Mouse (Mus musculus): ENCODE measurements around the gene Cbx7. TPM values are rescaled to one million over a fixed set of nuclear protein-coding genes. Genes with fewer than 3 reads are reported as not detected.

The Cbx7 gene
- total RNA-seq, 2 experiments from 2014 or later = 12.1 to 21.0 TPM

DNA sequence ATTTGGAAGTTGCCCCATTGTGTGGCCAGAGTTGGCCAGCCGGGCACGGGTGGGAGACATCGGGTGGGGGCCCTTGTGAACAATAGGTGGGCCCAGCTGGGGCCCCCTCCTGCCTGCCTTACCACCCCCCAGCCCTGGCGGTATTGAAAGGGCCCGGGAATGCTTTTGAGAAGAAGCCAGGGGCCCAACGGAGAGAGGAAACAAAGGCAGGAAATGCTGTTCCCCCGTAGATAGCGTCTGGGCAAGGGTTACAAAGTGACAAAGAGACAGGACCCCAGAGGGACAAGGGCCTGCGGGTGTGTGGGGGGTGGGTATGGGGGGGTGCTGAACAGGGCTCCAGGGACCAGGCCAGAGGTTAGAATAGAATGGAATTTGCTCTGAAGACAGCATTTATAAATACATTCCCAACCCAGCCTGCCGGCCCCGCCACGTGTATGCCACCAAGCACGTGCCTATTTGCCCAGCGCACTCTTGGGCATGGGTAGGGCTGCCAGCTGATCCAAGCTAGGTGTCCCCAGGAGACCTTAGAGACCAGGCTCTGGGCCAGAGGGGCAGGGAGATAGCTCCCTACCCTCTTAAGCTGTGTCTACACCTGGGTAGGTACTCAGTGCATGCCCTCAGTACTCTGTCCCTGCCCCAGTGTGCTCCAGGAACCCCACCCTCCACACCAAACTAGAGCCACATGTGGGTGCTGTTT is 33.9 kb upstream of the Cbx7 start:
- ATAC-seq (replicated peaks; ENCODE audit: low FRiP score, poor library complexity, severe bottlenecking) = no peak

- no peak for ATAC-seq (replicated peaks; ENCODE audit: low FRiP score, poor library complexity, severe bottlenecking)
These were observed 32.7 kb upstream of the Cbx7 start for GRCm38 (mm10) chr15:80003581-80003980.

- ATAC-seq (replicated peaks; ENCODE audit: low FRiP score, poor library complexity, severe bottlenecking) = no peak
These were observed 30.7 kb upstream of the Cbx7 start for GRCm38 (mm10) chr15:80001601-80002000.

DNA sequence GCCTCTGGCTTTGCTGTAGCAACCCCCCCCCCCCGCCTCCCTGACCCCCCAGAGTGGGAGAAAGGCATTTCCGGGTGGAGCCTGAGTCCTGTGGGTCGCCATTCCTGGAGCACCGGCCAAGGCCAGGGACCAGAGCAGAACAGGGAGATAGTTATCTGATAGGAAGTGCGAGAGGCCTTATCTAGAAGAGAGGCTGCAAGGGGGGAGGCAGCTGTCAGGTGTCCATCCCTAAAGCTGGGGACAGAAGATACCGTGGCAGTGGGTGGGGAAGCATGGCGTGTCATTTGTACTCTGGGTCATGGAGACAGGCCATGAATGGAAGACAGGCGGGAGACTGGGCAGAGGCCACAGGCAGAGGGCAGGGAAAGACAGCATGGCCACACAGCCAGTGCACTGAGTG is 29.8 kb upstream of the Cbx7 start:
- no peak for ATAC-seq (replicated peaks; ENCODE audit: low FRiP score, poor library complexity, severe bottlenecking)

DNA sequence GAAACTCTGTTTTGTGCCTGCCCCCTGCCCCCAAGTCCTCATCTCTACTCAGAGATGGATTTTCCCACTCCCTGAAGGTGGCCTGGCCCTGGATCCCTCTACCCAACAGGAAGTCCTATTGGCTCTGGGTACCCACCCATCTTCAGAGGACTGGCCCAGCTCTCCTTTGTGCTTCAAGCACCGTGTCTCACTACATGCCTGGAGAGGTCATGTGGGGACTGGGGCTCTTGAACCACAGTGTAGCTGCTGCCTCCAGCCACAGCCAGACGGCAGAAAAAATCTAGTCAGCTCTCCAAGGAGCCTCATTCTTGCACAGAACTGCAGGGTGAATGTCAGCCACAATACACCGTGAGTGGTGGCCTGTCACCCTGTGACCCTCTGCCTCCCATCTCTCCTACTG is 27.1 kb upstream of the Cbx7 start:
- ATAC-seq (replicated peaks; ENCODE audit: low FRiP score, poor library complexity, severe bottlenecking) = no peak

DNA sequence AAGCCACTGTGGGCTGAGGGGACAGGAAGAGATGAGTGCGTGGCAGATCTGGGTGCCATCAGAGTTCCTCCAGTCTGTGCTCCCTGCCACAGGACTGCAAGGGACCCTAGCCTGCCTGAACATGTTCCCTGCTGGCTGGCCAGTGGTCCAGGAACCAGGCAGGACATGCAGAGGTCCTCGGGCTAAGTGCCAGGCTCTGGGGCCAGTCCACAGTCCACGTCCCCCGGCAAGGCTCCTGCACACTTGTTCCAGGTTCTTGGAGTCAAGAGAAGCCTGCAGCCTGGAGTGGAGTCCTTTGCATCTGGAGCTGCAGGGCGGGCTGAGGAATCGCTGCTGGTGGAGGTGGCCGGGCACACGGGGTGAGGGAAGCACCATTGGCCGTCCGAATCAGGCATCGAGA is 25.9 kb upstream of the Cbx7 start:
- no peak for ATAC-seq (replicated peaks; ENCODE audit: low FRiP score, poor library complexity, severe bottlenecking)

DNA sequence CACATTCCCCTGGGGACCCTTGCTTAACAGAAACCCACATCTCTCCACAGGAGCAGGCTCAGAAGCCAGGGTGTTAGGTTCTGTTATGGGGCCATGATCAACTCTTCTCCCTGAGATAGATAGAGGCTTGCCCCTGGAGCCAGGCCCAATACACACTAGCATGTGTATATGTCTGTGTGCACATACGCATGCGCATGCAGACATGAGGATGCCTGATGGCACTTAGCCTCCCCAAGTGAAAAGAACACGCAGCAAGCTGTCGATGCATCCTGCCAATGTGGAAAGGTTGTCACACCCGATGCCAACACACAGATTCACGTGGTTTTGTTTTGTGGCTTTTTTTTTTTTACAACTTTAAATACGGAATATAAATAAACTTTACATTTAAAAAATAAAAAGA is 24.6 kb upstream of the Cbx7 start:
- ATAC-seq (replicated peaks; ENCODE audit: low FRiP score, poor library complexity, severe bottlenecking) = no peak

DNA sequence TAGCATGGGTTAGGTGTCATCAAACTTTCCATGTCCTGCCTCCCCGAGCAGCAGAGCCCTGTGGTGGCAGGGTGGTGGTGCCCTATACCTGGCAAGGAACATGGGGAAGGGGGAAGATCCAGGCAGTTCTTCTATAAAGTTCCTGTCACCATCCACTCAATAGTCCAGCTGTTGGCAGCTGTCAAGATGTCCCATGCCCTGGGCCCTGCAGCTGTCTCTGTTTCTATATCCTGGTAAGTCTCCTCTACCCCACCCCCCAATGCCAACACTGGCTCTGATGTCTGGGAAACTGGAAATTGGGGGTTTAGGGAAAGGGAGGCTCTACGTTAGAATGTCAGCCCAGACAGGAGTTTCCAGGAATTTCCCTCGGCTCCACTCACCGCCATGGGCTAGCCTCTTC is 23.6 kb upstream of the Cbx7 start:
- no peak for ATAC-seq (replicated peaks; ENCODE audit: low FRiP score, poor library complexity, severe bottlenecking)

GRCm38 (mm10) chr15:79986182-79986581 is 15.3 kb upstream of the Cbx7 start:
- ATAC-seq (replicated peaks; ENCODE audit: low FRiP score, poor library complexity, severe bottlenecking) = no peak

DNA sequence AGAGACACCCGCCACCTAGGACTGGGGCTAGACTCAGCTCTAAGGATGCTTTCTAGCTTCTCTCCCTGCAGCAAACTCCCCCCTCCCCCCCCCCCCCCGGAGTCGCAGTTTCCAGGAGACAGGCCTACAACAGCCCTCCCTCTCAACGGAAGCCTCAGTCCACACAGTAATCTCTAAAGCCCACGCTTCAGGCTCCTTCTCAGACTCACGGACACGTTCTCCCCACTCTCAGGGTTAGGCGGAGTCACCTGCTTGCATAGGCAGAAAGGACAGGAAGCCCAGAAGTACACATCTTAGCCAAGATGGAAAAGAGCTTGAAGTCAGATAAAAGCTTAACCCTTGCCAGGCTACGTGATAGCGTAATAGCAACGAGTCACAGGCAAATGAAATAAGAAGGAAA is 14.6 kb upstream of the Cbx7 start:
- no peak for ATAC-seq (replicated peaks; ENCODE audit: low FRiP score, poor library complexity, severe bottlenecking)

DNA sequence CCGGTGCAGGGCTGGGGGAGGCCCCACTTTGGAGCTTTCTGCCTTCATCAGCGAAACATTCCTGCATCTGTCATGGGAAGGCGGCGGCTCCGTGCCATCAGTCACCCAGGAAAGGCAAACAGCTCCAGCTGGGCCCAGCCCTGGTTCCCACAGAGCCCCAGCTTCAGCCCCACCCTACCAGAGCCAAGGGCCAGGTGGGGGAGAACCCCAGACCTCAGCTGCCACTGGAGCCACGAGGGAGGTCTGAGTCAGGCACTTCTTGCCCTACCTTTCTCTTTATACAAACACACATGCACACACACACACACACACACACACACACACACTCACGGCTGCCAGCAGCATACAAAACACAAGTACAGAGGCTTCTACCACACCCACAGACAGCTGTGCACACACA is 13.2 kb upstream of the Cbx7 start:
- no peak for ATAC-seq (replicated peaks; ENCODE audit: low FRiP score, poor library complexity, severe bottlenecking)

DNA sequence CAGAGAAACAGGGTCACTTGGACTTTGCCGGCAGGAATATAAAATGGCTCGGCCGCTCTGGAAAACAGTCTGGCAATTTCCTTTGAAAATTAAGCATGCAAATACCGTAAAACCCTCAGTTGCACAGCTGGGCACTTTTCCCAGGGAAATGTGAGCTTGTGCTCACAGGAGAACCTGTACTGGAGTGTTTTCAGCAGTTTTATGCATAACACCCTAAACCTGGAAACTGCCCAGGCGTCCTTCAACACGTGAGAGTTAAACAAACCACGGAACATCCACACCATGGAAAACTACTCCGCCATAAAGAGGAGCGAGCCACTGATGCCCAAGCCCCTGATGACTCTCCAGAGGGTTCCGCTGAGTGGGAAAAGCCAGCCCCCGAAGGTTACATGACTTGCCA is 9.8 kb upstream of the Cbx7 start:
- no peak for ATAC-seq (replicated peaks; ENCODE audit: low FRiP score, poor library complexity, severe bottlenecking)

GRCm38 (mm10) chr15:79972186-79972585 is 1.3 kb upstream of the Cbx7 start:
- no peak for ATAC-seq (replicated peaks; ENCODE audit: low FRiP score, poor library complexity, severe bottlenecking)

GRCm38 (mm10) chr15:79970491-79970890 is 428 bp downstream of the Cbx7 start:
- ATAC-seq (replicated peaks; ENCODE audit: low FRiP score, poor library complexity, severe bottlenecking) = no peak

DNA sequence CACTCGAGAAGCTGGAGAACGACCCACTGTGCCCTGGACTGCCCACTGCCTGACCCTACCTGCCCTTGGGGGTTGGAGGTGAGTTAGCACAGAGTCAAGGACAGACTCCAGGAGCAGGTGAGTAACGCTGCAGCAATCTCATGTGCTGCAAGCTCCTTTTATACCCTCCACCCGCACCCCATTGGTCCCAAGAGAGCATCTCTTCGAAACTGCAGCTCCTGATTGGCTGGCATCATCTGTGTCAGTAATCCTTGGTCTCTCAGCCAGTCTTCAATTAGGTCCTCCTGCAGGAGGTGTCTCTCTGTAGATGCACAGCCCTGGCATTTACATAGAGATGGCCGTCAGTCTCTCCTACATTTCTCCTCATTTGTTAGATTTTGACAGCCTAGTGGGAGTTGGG is 3.6 kb downstream of the Cbx7 start:
- ATAC-seq (replicated peaks; ENCODE audit: low FRiP score, poor library complexity, severe bottlenecking) = no peak

DNA sequence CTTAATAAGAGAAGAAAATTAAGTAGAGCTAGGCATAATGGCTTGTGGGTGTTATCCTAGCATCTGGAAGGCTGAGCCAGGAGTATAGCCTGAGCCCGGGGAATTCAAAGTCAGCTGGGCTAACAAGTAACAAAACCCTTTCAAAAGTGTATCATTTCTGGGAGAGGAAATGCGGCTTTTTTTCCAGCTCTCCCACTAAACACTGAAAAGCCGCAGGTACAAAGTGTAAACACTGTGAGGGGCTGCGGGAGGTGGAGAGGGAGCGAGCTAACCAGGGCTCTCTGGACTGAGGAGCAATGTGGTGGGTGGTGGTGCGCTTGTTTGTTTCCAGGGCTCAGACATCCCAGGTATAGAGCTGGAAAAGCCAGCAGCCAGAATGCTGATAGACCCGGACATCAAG is 6.5 kb downstream of the Cbx7 start:
- ATAC-seq (replicated peaks; ENCODE audit: low FRiP score, poor library complexity, severe bottlenecking) = no peak

DNA sequence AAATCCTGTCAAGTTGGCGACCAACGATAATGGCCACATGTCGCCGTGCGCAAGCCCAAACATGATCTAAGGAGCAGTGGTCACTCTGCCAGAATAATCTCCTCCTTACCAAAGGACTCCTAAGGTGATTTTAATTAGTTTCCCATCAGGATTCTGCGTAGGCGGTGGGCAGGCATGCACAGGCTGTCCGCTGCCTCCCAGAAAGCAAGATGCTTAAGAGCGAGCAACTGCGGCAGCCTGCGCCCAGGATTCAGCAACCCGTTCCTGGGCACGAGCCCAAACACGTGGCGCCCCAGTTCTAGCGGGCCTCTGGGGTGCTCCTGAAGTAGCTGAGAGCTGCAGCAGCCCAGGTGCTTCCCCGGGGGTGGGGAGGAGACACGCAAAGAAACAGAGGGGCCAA is 8.3 kb downstream of the Cbx7 start:
- no peak for ATAC-seq (replicated peaks; ENCODE audit: low FRiP score, poor library complexity, severe bottlenecking)

- no peak for ATAC-seq (replicated peaks; ENCODE audit: low FRiP score, poor library complexity, severe bottlenecking)
These were observed 9.5 kb downstream of the Cbx7 start for GRCm38 (mm10) chr15:79961366-79961921.

GRCm38 (mm10) chr15:79958418-79958817 is 12.5 kb downstream of the Cbx7 start:
- ATAC-seq (replicated peaks; ENCODE audit: low FRiP score, poor library complexity, severe bottlenecking) = no peak

DNA sequence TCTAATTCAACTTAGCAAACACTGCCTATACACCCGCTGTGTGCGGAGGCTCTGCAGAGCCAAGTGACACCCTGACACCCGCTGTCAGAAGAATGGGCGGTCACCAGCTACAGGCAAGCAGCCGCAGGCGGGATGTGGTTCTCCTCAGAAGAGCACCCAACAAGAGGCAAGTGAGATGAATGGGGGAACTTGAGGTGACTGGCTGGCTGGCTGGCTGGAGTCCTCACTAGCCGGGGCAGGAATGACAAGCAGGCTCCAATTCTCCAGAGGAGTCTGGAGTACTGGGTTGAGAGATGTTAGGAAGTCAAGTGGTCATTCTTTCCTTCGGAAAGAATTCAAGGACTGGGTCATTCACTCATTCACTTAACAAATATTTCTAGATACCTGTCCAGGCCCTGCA is 14.4 kb downstream of the Cbx7 start:
- no peak for ATAC-seq (replicated peaks; ENCODE audit: low FRiP score, poor library complexity, severe bottlenecking)

GRCm38 (mm10) chr15:79953470-79953869 is 17.4 kb downstream of the Cbx7 start:
- no peak for ATAC-seq (replicated peaks; ENCODE audit: low FRiP score, poor library complexity, severe bottlenecking)

All from erythroid progenitor cell, adult 5-6 weeks (primary cell).